In the genomic region with DNA sequence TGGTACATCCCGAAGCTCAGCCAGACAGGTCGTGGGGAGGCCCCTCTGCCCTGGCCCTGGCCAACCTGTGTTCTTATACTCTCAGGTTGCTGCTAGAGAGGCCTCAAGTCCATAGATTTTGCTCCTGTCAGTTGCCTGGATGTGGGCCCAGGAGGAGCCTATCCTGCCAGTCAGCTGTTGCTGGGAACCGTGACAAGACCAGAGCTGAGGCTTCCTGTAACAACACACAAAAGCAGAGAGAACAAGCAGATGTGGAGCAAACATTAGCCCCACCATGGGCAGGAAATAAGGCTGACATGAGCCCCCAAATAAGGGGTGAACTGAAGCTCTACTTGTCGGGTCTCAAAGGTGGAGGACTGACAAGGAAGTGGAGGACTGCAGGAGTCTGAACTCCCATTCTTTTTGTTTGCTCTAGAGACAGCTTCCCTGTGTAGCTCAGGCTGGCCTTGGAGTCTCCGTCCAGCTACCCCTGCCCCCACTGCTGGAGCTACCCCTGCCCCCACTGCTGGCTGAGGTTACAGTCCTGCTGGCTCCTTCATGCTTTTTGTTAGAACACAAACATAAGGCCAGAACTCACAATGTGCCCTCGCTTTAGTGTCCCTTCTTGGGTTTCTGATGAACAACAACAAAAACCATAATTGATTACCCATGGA, we compare ENCODE assay signal across 9 mouse cellular contexts. TPM values are rescaled to one million over a fixed set of nuclear protein-coding genes. Genes with fewer than 3 reads are reported as not detected.
DNase-seq lines count a peak whose midpoint lies in the region; ATAC-seq and TF ChIP-seq lines count a peak whose summit lies in the region.
"Had no signal": no experiment of that assay in that cellular context is flagged by ENCODE, and none has a peak within 500 bp of the region (broad histone marks: within the 10 kb centered on the region; RNA-seq: fewer than 3 reads in every experiment).

No protein-coding gene starts in this region.

- H3K4me3 ChIP-seq in liver, adult 2 months (ENCODE audit: insufficient read depth, low read depth, low read length), result no peak overlapping the region
- no peak overlapping the region for H3K4me3 ChIP-seq in liver, embryonic 12.5 days
- H3K4me3 ChIP-seq in brown adipose tissue, adult 24 weeks (ENCODE audit: insufficient read depth, low read depth, low read length), result no peak overlapping the region
- H3K4me3 ChIP-seq in midbrain, embryonic 13.5 days (replicated peaks), result no peak overlapping the region
- no peak overlapping the region for H3K4me3 ChIP-seq in layer of hippocampus, adult 2 months
- H3K4me3 ChIP-seq: hindbrain, embryonic 15.5 days had no signal

- intact Hi-C loops in heart, postnatal 14 days (cut with DNase I), result no loop called here

- H3K4me2 ChIP-seq in liver, embryonic 12.5 days, result no peak overlapping the region
- H3K4me2 ChIP-seq in midbrain, embryonic 13.5 days (replicated peaks), result no peak overlapping the region
- H3K4me2 ChIP-seq: hindbrain, embryonic 15.5 days had no signal

- H3K79me2 ChIP-seq in liver, adult 2 months (ENCODE audit: control insufficient read depth, insufficient read depth, low read length), result no peaks in the 10 kb centered on the region

- TF ChIP-seq POLR2A in liver, adult 2 months (IDR thresholded peaks at IDR 0.05; ENCODE audit: extremely low read depth, insufficient read depth, low read length), result no peak

- H3K36me3 ChIP-seq in liver, adult 2 months (ENCODE audit: control insufficient read depth, insufficient read depth, low read length), result no peaks in the 10 kb centered on the region
- H3K36me3 ChIP-seq in liver, embryonic 12.5 days, result no peaks in the 10 kb centered on the region
- no peaks in the 10 kb centered on the region for H3K36me3 ChIP-seq in midbrain, embryonic 13.5 days
- H3K36me3 ChIP-seq: hindbrain, embryonic 15.5 days had no signal

- no peaks in the 10 kb centered on the region for H3K27me3 ChIP-seq in liver, adult 2 months (ENCODE audit: control insufficient read depth, insufficient read depth, low read length)
- no peaks in the 10 kb centered on the region for H3K27me3 ChIP-seq in liver, embryonic 12.5 days (replicated peaks)
- H3K27me3 ChIP-seq in midbrain, embryonic 13.5 days, result no peaks in the 10 kb centered on the region
- H3K27me3 ChIP-seq: hindbrain, embryonic 15.5 days had no signal

- ATAC-seq in liver, embryonic 12.5 days, result no peak
- no peak for ATAC-seq in midbrain, embryonic 13.5 days

- no peak for TF ChIP-seq CTCF in liver, adult 2 months (IDR thresholded peaks at IDR 0.05; ENCODE audit: low read depth, low read length)
- TF ChIP-seq CTCF in layer of hippocampus, adult 2 months (conservative IDR thresholded peaks at IDR 0.05), result no peak

- WGBS in liver, adult 2 months, result 41% methylated on average over 6 of the region's 6 CpGs
- 49% methylated on average over 6 of the region's 6 CpGs for WGBS in liver, embryonic 12.5 days (ENCODE audit: insufficient replicate concordance)
- WGBS in midbrain, embryonic 13.5 days, result 64% methylated on average over 6 of the region's 6 CpGs

- no peak overlapping the region for H3K27ac ChIP-seq in liver, adult 2 months (replicated peaks; ENCODE audit: insufficient read depth, low read depth, low read length)
- H3K27ac ChIP-seq in liver, embryonic 12.5 days, result no peak overlapping the region
- H3K27ac ChIP-seq in brown adipose tissue, adult 24 weeks (replicated peaks; ENCODE audit: low read depth, low read length), result 0 out of 2 replicates have a peak overlapping the region, but pooled peaks have one; percentile 21
- H3K27ac ChIP-seq in midbrain, embryonic 13.5 days, result no peak overlapping the region
- no peak overlapping the region for H3K27ac ChIP-seq in layer of hippocampus, adult 2 months
- H3K27ac ChIP-seq: hindbrain, embryonic 15.5 days had no signal

- no peak overlapping the region for H3K9ac ChIP-seq in liver, adult 2 months (ENCODE audit: low read depth, low read length)
- no peak overlapping the region for H3K9ac ChIP-seq in liver, embryonic 12.5 days
- H3K9ac ChIP-seq in midbrain, embryonic 13.5 days (replicated peaks), result no peak overlapping the region
- H3K9ac ChIP-seq: hindbrain, embryonic 15.5 days had no signal

- H3K9me3 ChIP-seq in liver, embryonic 12.5 days (replicated peaks), result no peaks in the 10 kb centered on the region
- no peaks in the 10 kb centered on the region for H3K9me3 ChIP-seq in midbrain, embryonic 13.5 days
- H3K9me3 ChIP-seq: hindbrain, embryonic 15.5 days had no signal

- peak; percentile 47 for DNase-seq in liver, adult 2 months (ENCODE audit: extremely low read depth, low read depth, low spot score)
- peak; percentile 57 to 70 for DNase-seq in heart, postnatal 14 days
- peak; percentile 34 for DNase-seq in lung, postnatal 14 days
- DNase-seq in retina, postnatal 1 day, result no peak
- DNase-seq in layer of hippocampus, adult 2 months (ENCODE audit: low spot score in 2 of 2), result no peak

- H3K4me1 ChIP-seq in liver, adult 2 months (ENCODE audit: control insufficient read depth, insufficient read depth, low read length), result 0 out of 2 replicates have a peak, but pooled peaks cover 1% of the 10 kb centered on the region
- no peaks in the 10 kb centered on the region; the same call in 1 of the 2 replicates for H3K4me1 ChIP-seq in liver, embryonic 12.5 days
- no peaks in the 10 kb centered on the region for H3K4me1 ChIP-seq in brown adipose tissue, adult 24 weeks (ENCODE audit: control insufficient read depth, insufficient read depth, insufficient read length, low read length)
- H3K4me1 ChIP-seq in midbrain, embryonic 13.5 days (replicated peaks), result no peaks in the 10 kb centered on the region
- H3K4me1 ChIP-seq: hindbrain, embryonic 15.5 days had no signal

RNA-seq across cellular contexts. Expression of a gene that starts 29.7 kb away (rescaled TPM):
- total RNA-seq in liver, adult 2 months (2014; rRNA removed), result 0.37 and 1.0 TPM in 2 replicates
- polyA plus RNA-seq in liver, adult 2 months (2012; rRNA removed), result 0.40 and 0.46 TPM in 2 replicates
- not detected in 2 replicates for polyA plus RNA-seq in liver, embryonic 12.5 days (2016; fragmentation: Nextera tagmentation; extraction: Ambion mirVana)
- not detected in 2 replicates for polyA plus RNA-seq in brown adipose tissue, adult 24 weeks (2012; ENCODE audit: insufficient read depth, insufficient read length, missing spikeins)
- under 1 TPM; 0.20 to 0.65 TPM for total RNA-seq in heart, postnatal 14 days (2021)
- polyA plus RNA-seq in midbrain, embryonic 13.5 days (2015; fragmentation: Nextera tagmentation; extraction: Ambion mirVana), result 0.28 and 0.54 TPM in 2 replicates
- 10 to 100 TPM; 21.0 to 21.9 TPM for total RNA-seq in layer of hippocampus, adult 2 months (2021)

RNA-seq across cellular contexts. Expression of a gene that starts 53.2 kb away (rescaled TPM):
- 10.2 and 12.2 TPM in 2 replicates for total RNA-seq in liver, adult 2 months (2014; rRNA removed)
- 6.1 and 6.3 TPM in 2 replicates for polyA plus RNA-seq in liver, adult 2 months (2012; rRNA removed)
- 14.9 and 15.4 TPM in 2 replicates for polyA plus RNA-seq in liver, embryonic 12.5 days (2016; fragmentation: Nextera tagmentation; extraction: Ambion mirVana)
- polyA plus RNA-seq in brown adipose tissue, adult 24 weeks (2012; ENCODE audit: insufficient read depth, insufficient read length, missing spikeins), result 13.6 and 17.8 TPM in 2 replicates
- total RNA-seq in heart, postnatal 14 days (2021), result 10 to 100 TPM; 40.1 to 42.7 TPM
- polyA plus RNA-seq in midbrain, embryonic 13.5 days (2015; fragmentation: Nextera tagmentation; extraction: Ambion mirVana), result 12.6 and 13.2 TPM in 2 replicates
- total RNA-seq in layer of hippocampus, adult 2 months (2021), result 10 to 100 TPM; 58.1 to 62.1 TPM

Comparison
In these comparisons a context has a peak if more than half of its experiments do, and no peak if none do; other contexts are left out.
1. DNase-seq: peak in liver, adult 2 months (single experiment), heart, postnatal 14 days (2 of 2) and lung, postnatal 14 days (single experiment); none in retina, postnatal 1 day (single experiment) and layer of hippocampus, adult 2 months (0 of 2).